Mouse (Mus musculus) forebrain, embryonic 11.5 days (tissue): ENCODE data around the gene Rab28. TPM values are rescaled to one million over a fixed set of nuclear protein-coding genes. Genes with fewer than 3 reads are reported as not detected.

ENCODE experiments used
- ATAC-seq: fragments of 200-750 bp; cut with Nextera tagmentation; replicated peaks from 2 replicates; pipeline ENCODE4 v1.8.0; 2017; ENCODE audit warnings: moderate TSS enrichment; ENCODE audit not compliant: low FRiP score
- DNase-seq: peaks from one replicate; pipeline ENCODE4 v3.0.0-alpha.2; 2017; ENCODE audit warnings: low spot score
- H3K27ac ChIP-seq: fragments of 300-500 bp; sonication (generic); 2 replicates; pipeline ENCODE4 v1.5.1; 2014; ENCODE audit warnings: low read depth, low read length
- H3K27me3 ChIP-seq: fragments of 300-500 bp; sonication (generic); 2 replicates; pipeline ENCODE4 v1.6.1; 2014; ENCODE audit warnings: mild to moderate bottlenecking, low read length, mixed read lengths; ENCODE audit not compliant: control insufficient read depth, insufficient read depth
- H3K36me3 ChIP-seq: fragments of 300-500 bp; sonication (generic); 2 replicates; pipeline ENCODE4 v1.6.1; 2014; ENCODE audit warnings: mild to moderate bottlenecking, low read length, moderate library complexity, mixed read lengths; ENCODE audit not compliant: control insufficient read depth, insufficient read depth
- H3K4me1 ChIP-seq: fragments of 300-500 bp; sonication (generic); replicated peaks from 2 replicates; pipeline ENCODE4 v1.6.1; 2014; ENCODE audit warnings: low read length, mixed read lengths; ENCODE audit not compliant: control insufficient read depth, insufficient read depth
- H3K4me2 ChIP-seq: fragments of 300-500 bp; sonication (generic); 2 replicates; pipeline ENCODE4 v1.6.1; 2014; ENCODE audit warnings: low read depth, mild to moderate bottlenecking, low read length, moderate library complexity, mixed read lengths; ENCODE audit not compliant: severe bottlenecking
- H3K4me3 ChIP-seq: fragments of 300-500 bp; sonication (generic); 2 replicates; pipeline ENCODE4 v1.5.1; 2014; ENCODE audit warnings: low read depth, low read length
- H3K9ac ChIP-seq: fragments of 300-500 bp; sonication (generic); 2 replicates; pipeline ENCODE4 v1.6.1; 2014; ENCODE audit warnings: low read length
- H3K9me3 ChIP-seq: fragments of 300-500 bp; sonication (generic); 2 replicates; pipeline ENCODE4 v1.6.1; 2016; ENCODE audit warnings: low read length, mixed read lengths; ENCODE audit not compliant: control insufficient read depth
- WGBS: fragments of 180-500 bp; shearing (Covaris S2); extraction: QIAGEN DNeasy Blood & Tissue Kit; methylation state at CpG from one replicate; pipeline ENCODE4 v1.1.7; 2014; 5-methylcytosine and 5-hydroxymethylcytosine counted together
- polyA plus RNA-seq: library from polyadenylated mRNA; unstranded; fragments of >200 nt; fragmentation: Nextera tagmentation; extraction: Ambion mirVana; gene quantifications from 2 replicates; pipeline ENCODE4 v1.2.1, GENCODE M21; 2014

The Rab28 gene
- 95.8 and 98.2 TPM in 2 replicates for polyA plus RNA-seq

- DNase-seq (peak; percentile 98), ATAC-seq (peak; percentile 95)
- peak within 1 kb of the TSS; percentile 95 for H3K9ac ChIP-seq
- H3K9me3 ChIP-seq: no peaks in the 10 kb centered on the region
- peaks cover 2% of the 10 kb centered on the region; the same call in 1 of the 2 replicates for H3K4me1 ChIP-seq
- peak within 1 kb of the TSS; percentile 77 for H3K27ac ChIP-seq
- H3K27me3 ChIP-seq: no peaks in the 10 kb centered on the region
- peak within 1 kb of the TSS; percentile 94 for H3K4me2 ChIP-seq
- H3K4me3 ChIP-seq: peak within 1 kb of the TSS; percentile 90
- no peaks in the 10 kb centered on the region for H3K36me3 ChIP-seq
- WGBS: under 1% methylated on average over 34 of the region's 34 CpGs
Observed at GRCm38 (mm10) chr5:41708051-41708630, at the start of gene Rab28. Gene Rab28 (minus strand): TSS chr5:41708157.

- ATAC-seq (no peak), DNase-seq (no peak)
- H3K4me1 ChIP-seq: no peaks in the 10 kb centered on the region; the same call in 1 of the 2 replicates
- peaks cover 91% of the 10 kb centered on the region for H3K27me3 ChIP-seq
- no peaks in the 10 kb centered on the region for H3K9me3 ChIP-seq
- WGBS: 3% methylated on average over 5 of the region's 5 CpGs
- no peaks in the 10 kb centered on the region for H3K36me3 ChIP-seq
- H3K27ac ChIP-seq: no peak overlapping the region
- no peak overlapping the region for H3K4me2 ChIP-seq
- H3K9ac ChIP-seq: no peak overlapping the region
- no peak overlapping the region for H3K4me3 ChIP-seq
Observed at GRCm38 (mm10) chr5:41757338-41757737, 49.4 kb upstream of the Rab28 start.

- peaks cover 91% of the 10 kb centered on the region for H3K27me3 ChIP-seq
- no peak overlapping the region for H3K4me3 ChIP-seq
- no peaks in the 10 kb centered on the region for H3K9me3 ChIP-seq
- no peaks in the 10 kb centered on the region for H3K36me3 ChIP-seq
- H3K9ac ChIP-seq: no peak overlapping the region
- no peak overlapping the region for H3K27ac ChIP-seq
- no peak for DNase-seq
- H3K4me2 ChIP-seq: no peak overlapping the region
- WGBS: 2% methylated on average over 4 of the region's 4 CpGs
- ATAC-seq: no peak
- no peaks in the 10 kb centered on the region for H3K4me1 ChIP-seq
Observed at GRCm38 (mm10) chr5:41756396-41756795, 48.4 kb upstream of the Rab28 start.

GRCm38 (mm10) chr5:41755373-41755960 lies 47.5 kb upstream of the Rab28 start:
- Histone ChIP-seq H3K4me1 (no peaks in the 10 kb centered on the region), H3K36me3 (no peaks in the 10 kb centered on the region), H3K27ac (no peak overlapping the region), H3K9me3 (no peaks in the 10 kb centered on the region), H3K9ac (no peak overlapping the region), H3K4me3 (no peak overlapping the region), H3K27me3 (peaks cover 94% of the 10 kb centered on the region), H3K4me2 (no peak overlapping the region)
- 0% methylated on average over 23 of the region's 23 CpGs for WGBS
- DNase-seq (no peak), ATAC-seq (no peak)

GRCm38 (mm10) chr5:41754836-41755235 lies 46.9 kb upstream of the Rab28 start:
- H3K9me3 ChIP-seq: no peaks in the 10 kb centered on the region
- no peak overlapping the region for H3K4me2 ChIP-seq
- under 1% methylated on average over 16 of the region's 16 CpGs for WGBS
- H3K36me3 ChIP-seq: no peaks in the 10 kb centered on the region
- H3K9ac ChIP-seq: no peak overlapping the region
- no peak for ATAC-seq
- H3K4me3 ChIP-seq: no peak overlapping the region
- no peak for DNase-seq
- no peak overlapping the region for H3K27ac ChIP-seq
- H3K27me3 ChIP-seq: peaks cover 94% of the 10 kb centered on the region
- no peaks in the 10 kb centered on the region for H3K4me1 ChIP-seq

- Histone ChIP-seq H3K36me3 (no peaks in the 10 kb centered on the region), H3K9me3 (no peaks in the 10 kb centered on the region), H3K27me3 (peaks cover 96% of the 10 kb centered on the region), H3K4me2 (no peak overlapping the region), H3K9ac (no peak overlapping the region), H3K4me1 (no peaks in the 10 kb centered on the region), H3K27ac (no peak overlapping the region), H3K4me3 (no peak overlapping the region)
- ATAC-seq (no peak), DNase-seq (no peak)
- WGBS: under 1% methylated on average over 17 of the region's 17 CpGs
Observed at GRCm38 (mm10) chr5:41754226-41754775, 46.3 kb upstream of the Rab28 start.

- DNase-seq (no peak), ATAC-seq (no peak)
- H3K9me3 ChIP-seq: no peaks in the 10 kb centered on the region
- H3K4me3 ChIP-seq: no peak overlapping the region
- H3K27me3 ChIP-seq: peaks cover 97% of the 10 kb centered on the region
- no peaks in the 10 kb centered on the region for H3K36me3 ChIP-seq
- no peaks in the 10 kb centered on the region for H3K4me1 ChIP-seq
- no peak overlapping the region for H3K9ac ChIP-seq
- WGBS: 27% methylated on average over 4 of the region's 4 CpGs
- no peak overlapping the region for H3K27ac ChIP-seq
- no peak overlapping the region for H3K4me2 ChIP-seq
Observed at GRCm38 (mm10) chr5:41752721-41753120, 44.8 kb upstream of the Rab28 start.

- Histone ChIP-seq H3K36me3 (no peaks in the 10 kb centered on the region), H3K4me2 (no peak overlapping the region), H3K27ac (no peak overlapping the region), H3K27me3 (peaks cover 59% of the 10 kb centered on the region), H3K4me3 (no peak overlapping the region), H3K9me3 (no peaks in the 10 kb centered on the region), H3K4me1 (no peaks in the 10 kb centered on the region), H3K9ac (no peak overlapping the region)
- WGBS: 2% methylated on average over 14 of the region's 15 CpGs
- DNase-seq: peak; percentile 52
- ATAC-seq: peak; percentile 64
Observed at GRCm38 (mm10) chr5:41744898-41745780, 37.2 kb upstream of the Rab28 start.
